Mouse (Mus musculus) lung, embryonic 14.5 days (tissue): ENCODE measurements around the gene Hist1h2ao. TPM values are rescaled to one million over a fixed set of nuclear protein-coding genes. Genes with fewer than 3 reads are reported as not detected.
"Not testable (repeated sequence)": the region's sequence is repeated elsewhere in the genome, so short reads cannot be mapped to it uniquely, and the experiment has no call there.

Experiments
- ATAC-seq: fragments of 200-750 bp; cut with Nextera tagmentation; 2 replicates; pipeline ENCODE4 v1.8.0; 2017; ENCODE audit warnings: mild to moderate bottlenecking, moderate TSS enrichment, moderate library complexity; ENCODE audit not compliant: insufficient read depth
- DNase-seq: peaks from one replicate; pipeline ENCODE4 v3.0.0-alpha.2; 2015
- H3K27ac ChIP-seq: fragments of 300-500 bp; sonication (generic); 2 replicates; pipeline ENCODE4 v1.5.1; 2014; ENCODE audit warnings: low read depth, mild to moderate bottlenecking, moderate library complexity
- H3K27me3 ChIP-seq: fragments of 300-500 bp; sonication (generic); 2 replicates; pipeline ENCODE4 v1.6.1; 2014; ENCODE audit warnings: low read length, control low read depth; ENCODE audit not compliant: insufficient read depth
- H3K36me3 ChIP-seq: fragments of 300-500 bp; sonication (generic); 2 replicates; pipeline ENCODE4 v1.6.1; 2014; ENCODE audit warnings: control low read depth; ENCODE audit not compliant: insufficient read depth
- H3K4me1 ChIP-seq: fragments of 300-500 bp; sonication (generic); 2 replicates; pipeline ENCODE4 v1.6.1; 2014; ENCODE audit warnings: antibody characterized with exemption, control low read depth; ENCODE audit not compliant: insufficient read depth
- H3K4me2 ChIP-seq: fragments of 300-500 bp; sonication (generic); 2 replicates; pipeline ENCODE4 v1.6.1; 2014; ENCODE audit warnings: mild to moderate bottlenecking
- H3K4me3 ChIP-seq: fragments of 300-500 bp; sonication (generic); 2 replicates; pipeline ENCODE4 v1.5.1; 2014; ENCODE audit warnings: low read depth, low read length
- H3K9ac ChIP-seq: fragments of 300-500 bp; sonication (generic); 2 replicates; pipeline ENCODE4 v1.6.1; 2014
- H3K9me3 ChIP-seq: fragments of 300-500 bp; sonication (generic); 2 replicates; pipeline ENCODE4 v1.6.1; 2016; ENCODE audit warnings: low read depth, low read length, control low read depth
- CTCF ChIP-seq: IDR thresholded peaks from 2 replicates; pipeline ENCODE4 v1.5.1; 2016; ENCODE audit warnings: antibody characterized with exemption, low read depth
- WGBS: fragments of 180-500 bp; shearing (Covaris S2); extraction: QIAGEN DNeasy Blood & Tissue Kit; methylation state at CpG from one replicate; pipeline ENCODE4 v1.1.7; 2014; 5-methylcytosine and 5-hydroxymethylcytosine counted together
- polyA plus RNA-seq: library from polyadenylated mRNA; unstranded; fragments of >200 nt; fragmentation: Nextera tagmentation; extraction: Ambion mirVana; gene quantifications from 2 replicates; pipeline ENCODE4 v1.2.1, GENCODE M21; 2014

Hist1h2ao gene
- polyA plus RNA-seq, 1 experiment from 2014 or later, result 1.9 TPM

GRCm38 (mm10) chr13:21828511-21828910 lies 18.2 kb downstream of the Hist1h2ao start:
- H3K36me3 ChIP-seq, result no peaks in the 10 kb centered on the region
- H3K4me3 ChIP-seq, result no peak overlapping the region
- H3K4me2 ChIP-seq, result no peak overlapping the region
- H3K27ac ChIP-seq, result no peak overlapping the region
- H3K4me1 ChIP-seq, result no peaks in the 10 kb centered on the region
- DNase-seq (no peak), ATAC-seq (no peak)
- no peaks in the 10 kb centered on the region for H3K9me3 ChIP-seq
- WGBS, result 67% methylated on average over 3 of the region's 3 CpGs
- H3K27me3 ChIP-seq, result no peaks in the 10 kb centered on the region
- TF ChIP-seq CTCF, result no peak
- H3K9ac ChIP-seq, result no peak overlapping the region

GRCm38 (mm10) chr13:21830344-21830743 lies 20.1 kb downstream of the Hist1h2ao start:
- ATAC-seq (no peak), DNase-seq (no peak)
- H3K4me1 ChIP-seq, result no peaks in the 10 kb centered on the region
- H3K9me3 ChIP-seq, result no peaks in the 10 kb centered on the region
- H3K4me3 ChIP-seq, result no peak overlapping the region
- H3K27me3 ChIP-seq, result no peaks in the 10 kb centered on the region
- no peaks in the 10 kb centered on the region for H3K36me3 ChIP-seq
- H3K4me2 ChIP-seq, result peak overlapping the region; percentile 20
- H3K27ac ChIP-seq, result peak overlapping the region; percentile 42
- no peak for TF ChIP-seq CTCF
- no peak overlapping the region for H3K9ac ChIP-seq
- WGBS, result 81% methylated on average over 10 of the region's 10 CpGs

- H3K36me3 ChIP-seq, H3K9me3 ChIP-seq, DNase-seq, H3K27me3 ChIP-seq, H3K9ac ChIP-seq, H3K4me1 ChIP-seq: not testable (repeated sequence)
- peak; percentile 82 for ATAC-seq
- Histone ChIP-seq H3K4me2 (peak within 1 kb of the TSS; percentile 43), H3K4me3 (peak within 1 kb of the TSS; percentile 19; the same call in 1 of the 2 replicates), H3K27ac (peak within 1 kb of the TSS; percentile 60; the same call in 1 of the 2 replicates)
- under 1% methylated on average over 22 of the region's 58 CpGs for WGBS
Measured at GRCm38 (mm10) chr13:21831418-21832394, 21.4 kb downstream of the Hist1h2ao start, which contains the start of gene Hist1h4n. Gene Hist1h4n (minus strand): TSS chr13:21832196.

GRCm38 (mm10) chr13:21833461-21833860 lies 23.2 kb downstream of the Hist1h2ao start, which contains the start of the genes Hist1h2ap and Hist1h2br:
Gene Hist1h2ap (minus strand): TSS chr13:21833507.
Gene Hist1h2br (plus strand): TSS chr13:21833743.
- not testable (repeated sequence) for H3K27ac ChIP-seq, H3K4me2 ChIP-seq, DNase-seq, H3K4me3 ChIP-seq, H3K4me1 ChIP-seq, H3K9me3 ChIP-seq, H3K9ac ChIP-seq, H3K27me3 ChIP-seq, H3K36me3 ChIP-seq
- peak; percentile 92 for ATAC-seq
- WGBS, result no CpG with 5 or more reads among the region's 24 CpGs

GRCm38 (mm10) chr13:21840508-21840907 lies 30.2 kb downstream of the Hist1h2ao start:
- H3K9me3 ChIP-seq, H3K4me2 ChIP-seq, H3K27me3 ChIP-seq, H3K36me3 ChIP-seq, H3K9ac ChIP-seq, DNase-seq, H3K4me1 ChIP-seq, H3K4me3 ChIP-seq, H3K27ac ChIP-seq: not testable (repeated sequence)
- no CpG with 5 or more reads among the region's 4 CpGs for WGBS
- ATAC-seq, result peak; percentile 72; the same call in 1 of the 2 replicates

GRCm38 (mm10) chr13:21846356-21846755 lies 36.1 kb downstream of the Hist1h2ao start:
- not testable (repeated sequence) for ATAC-seq, H3K27me3 ChIP-seq, H3K36me3 ChIP-seq, H3K4me1 ChIP-seq, H3K4me3 ChIP-seq, DNase-seq, H3K9ac ChIP-seq, H3K27ac ChIP-seq, H3K4me2 ChIP-seq, H3K9me3 ChIP-seq

- DNase-seq, result peak; percentile 51
- 16% methylated on average over 8 of the region's 8 CpGs for WGBS
- ATAC-seq, result no peak
- no peaks in the 10 kb centered on the region for H3K27me3 ChIP-seq
- no peak for TF ChIP-seq CTCF
- H3K4me2 ChIP-seq, result no peak overlapping the region
- no peak overlapping the region for H3K4me3 ChIP-seq
- H3K36me3 ChIP-seq, result no peaks in the 10 kb centered on the region
- no peaks in the 10 kb centered on the region for H3K9me3 ChIP-seq
- H3K4me1 ChIP-seq, result no peaks in the 10 kb centered on the region
- H3K27ac ChIP-seq, result no peak overlapping the region
- H3K9ac ChIP-seq, result no peak overlapping the region
Measured at GRCm38 (mm10) chr13:21847883-21848282, 37.6 kb downstream of the Hist1h2ao start.

- 52% methylated on average over 1 of the region's 1 CpGs for WGBS
- not testable (repeated sequence) for H3K9me3 ChIP-seq, H3K9ac ChIP-seq, H3K4me2 ChIP-seq, H3K36me3 ChIP-seq, H3K27me3 ChIP-seq, ATAC-seq, DNase-seq, H3K27ac ChIP-seq, H3K4me1 ChIP-seq, H3K4me3 ChIP-seq
Measured at GRCm38 (mm10) chr13:21850696-21851095, 40.4 kb downstream of the Hist1h2ao start.
